Comparison of ENCODE assay signal across 25 mouse cellular contexts in genomic region chr11:88299345-88299744, GRCm38 (mm10). TPM values are rescaled to one million over a fixed set of nuclear protein-coding genes. Genes with fewer than 3 reads are reported as not detected.
A peak's percentile ranks its signal among the peaks of the same experiment; 100 is the strongest.
DNase-seq lines count a peak whose midpoint lies in the region; ATAC-seq and TF ChIP-seq lines count a peak whose summit lies in the region.
"Had no signal": no experiment of that assay in that cellular context is flagged by ENCODE, and none has a peak within 500 bp of the region (broad histone marks: within the 10 kb centered on the region; RNA-seq: fewer than 3 reads in every experiment).

No protein-coding gene starts in this region.

- H3K9me3 ChIP-seq in hindbrain, embryonic 12.5 days (replicated peaks), result no peaks in the 10 kb centered on the region; the same call in 1 of the 2 replicates
- H3K9me3 ChIP-seq in hindbrain, postnatal 0 days (ENCODE audit: low read length), result no peaks in the 10 kb centered on the region
- H3K9me3 ChIP-seq in embryonic facial prominence, embryonic 10.5 days, result no peaks in the 10 kb centered on the region
- H3K9me3 ChIP-seq: heart, embryonic 15.5 days had no signal

- no peak overlapping the region for H3K4me2 ChIP-seq in hindbrain, embryonic 12.5 days (replicated peaks)
- no peak overlapping the region for H3K4me2 ChIP-seq in hindbrain, postnatal 0 days (ENCODE audit: low read depth, low read length)
- H3K4me2 ChIP-seq: heart, embryonic 11.5 days; heart, embryonic 15.5 days had no signal

- WGBS in hindbrain, embryonic 12.5 days, result 55% methylated on average over 4 of the region's 4 CpGs
- WGBS in hindbrain, postnatal 0 days, result 26% methylated on average over 4 of the region's 4 CpGs
- WGBS in embryonic facial prominence, embryonic 10.5 days, result 83% methylated on average over 4 of the region's 4 CpGs

- no peak overlapping the region for H3K9ac ChIP-seq in hindbrain, embryonic 12.5 days
- no peak overlapping the region for H3K9ac ChIP-seq in hindbrain, postnatal 0 days (replicated peaks; ENCODE audit: low read length)
- H3K9ac ChIP-seq: forebrain, postnatal 0 days; heart, embryonic 15.5 days had no signal

- H3K36me3 ChIP-seq in hindbrain, embryonic 12.5 days, result no peaks in the 10 kb centered on the region
- no peaks in the 10 kb centered on the region for H3K36me3 ChIP-seq in hindbrain, postnatal 0 days (ENCODE audit: insufficient read depth, low read length)
- H3K36me3 ChIP-seq in embryonic facial prominence, embryonic 10.5 days (replicated peaks), result no peaks in the 10 kb centered on the region
- H3K36me3 ChIP-seq: heart, embryonic 15.5 days had no signal

- no peak for TF ChIP-seq CTCF in hindbrain, postnatal 0 days (IDR thresholded peaks at IDR 0.05; ENCODE audit: low read depth)

- peaks cover 44% of the 10 kb centered on the region for H3K4me1 ChIP-seq in hindbrain, embryonic 12.5 days
- 0 out of 2 replicates have a peak, but pooled peaks cover 2% of the 10 kb centered on the region for H3K4me1 ChIP-seq in hindbrain, postnatal 0 days (ENCODE audit: insufficient read depth, low read length)
- peaks cover 43% of the 10 kb centered on the region for H3K4me1 ChIP-seq in embryonic facial prominence, embryonic 10.5 days

- ATAC-seq in cerebellum, adult (ENCODE audit: insufficient number of reproducible peaks, low FRiP score, low TSS enrichment), result no peak
- ATAC-seq in hindbrain, embryonic 12.5 days (ENCODE audit: low FRiP score), result no peak
- ATAC-seq in hindbrain, postnatal 0 days, result no peak
- ATAC-seq: activated CD4-positive, CD25-positive, alpha-beta regulatory T cell, adult 4 months; forebrain, postnatal 0 days; intestine, embryonic 16.5 days; Patski had no signal

- no peak overlapping the region for H3K4me3 ChIP-seq in hindbrain, embryonic 12.5 days
- H3K4me3 ChIP-seq in hindbrain, postnatal 0 days (ENCODE audit: low read length), result no peak overlapping the region
- H3K4me3 ChIP-seq in embryonic facial prominence, embryonic 10.5 days, result no peak overlapping the region
- H3K4me3 ChIP-seq: heart, adult 2 months; heart, embryonic 15.5 days had no signal

- H3K27ac ChIP-seq in hindbrain, embryonic 12.5 days, result peak overlapping the region; percentile 55
- H3K27ac ChIP-seq in hindbrain, postnatal 0 days, result no peak overlapping the region
- H3K27ac ChIP-seq in embryonic facial prominence, embryonic 10.5 days (replicated peaks), result 0 out of 2 replicates have a peak overlapping the region, but pooled peaks have one; percentile 51
- H3K27ac ChIP-seq: heart, adult 2 months; heart, embryonic 15.5 days had no signal

- DNase-seq in cerebellum, postnatal 10 days, result peak; percentile 48 to 58
- DNase-seq in hindbrain, postnatal 0 days (ENCODE audit: low spot score), result no peak
- peak; percentile 20 for DNase-seq in brain, adult 2 months (ENCODE audit: low read depth, low spot score)
- DNase-seq in embryonic facial prominence, embryonic 10.5 days (ENCODE audit: low spot score), result no peak
- DNase-seq: adrenal gland, postnatal 14 days; cerebellum, adult 11 months; forebrain, postnatal 0 days; gastrocnemius, postnatal 14 days; heart, adult 2 months; heart, postnatal 14 days; kidney, adult 2 months had no signal

- no peaks in the 10 kb centered on the region for H3K27me3 ChIP-seq in hindbrain, embryonic 12.5 days
- H3K27me3 ChIP-seq in hindbrain, postnatal 0 days (ENCODE audit: insufficient read depth, low read length), result no peaks in the 10 kb centered on the region
- H3K27me3 ChIP-seq in embryonic facial prominence, embryonic 10.5 days (replicated peaks; ENCODE audit: low read depth, poor library complexity, severe bottlenecking), result peaks cover 33% of the 10 kb centered on the region
- H3K27me3 ChIP-seq: CH12.LX, Patski had no signal

RNA-seq across cellular contexts. Expression of gene Ccdc182, which starts 5.5 kb away (rescaled TPM):
- 3.8 and 4.3 TPM in 2 replicates for polyA plus RNA-seq in hindbrain, embryonic 12.5 days (2016; fragmentation: Nextera tagmentation; extraction: Ambion mirVana)
- not detected in 2 replicates for total RNA-seq in hindbrain, postnatal 0 days (2014; rRNA removed)
- 0.15 TPM in 1 of 2 replicates, not detected in the other for polyA plus RNA-seq in hindbrain, postnatal 0 days (2015; fragmentation: Nextera tagmentation; extraction: Ambion mirVana)
- 1.7 and 3.6 TPM in 2 replicates for polyA plus RNA-seq in embryonic facial prominence, embryonic 10.5 days (2016; fragmentation: Nextera tagmentation; extraction: Ambion mirVana)
- total RNA-seq: adrenal gland, adult 18-20 months; adrenal gland, postnatal 14 days; CH12.LX; forebrain, postnatal 0 days; gastrocnemius, adult 18-20 months; gastrocnemius, postnatal 14 days; heart, adult 2 months; heart, postnatal 14 days; hematopoietic stem cell, adult 5-6 weeks had no signal
- polyA plus RNA-seq: activated CD4-positive, CD25-positive, alpha-beta regulatory T cell, adult 4 months; cortical plate, adult 2 months; embryonic facial prominence, embryonic 14.5 days; forebrain, postnatal 0 days; gonadal fat pad, adult 2 months; heart, adult 2 months; heart, embryonic 11.5 days; heart, embryonic 15.5 days; intestine, embryonic 16.5 days; Patski had no signal

Comparison
In these comparisons a context has a peak if more than half of its experiments do, and no peak if none do; other contexts are left out.
1. DNase-seq: peak in cerebellum, postnatal 10 days (2 of 2) and brain, adult 2 months (single experiment); none in hindbrain, postnatal 0 days (single experiment) and embryonic facial prominence, embryonic 10.5 days (single experiment).